Mouse (Mus musculus) cortical plate, adult 2 months (tissue): ENCODE data around the gene Tmem88.

ENCODE experiments used
- CTCF ChIP-seq: fragments of 200-500 bp; IDR thresholded peaks from 2 replicates; pipeline ENCODE4 v1.5.1; 2011; ENCODE audit warnings: mild to moderate bottlenecking, control low read depth, low read length; ENCODE audit not compliant: insufficient read depth; ENCODE audit errors: extremely low read depth
- POLR2A ChIP-seq: fragments of 200-500 bp; IDR thresholded peaks from 2 replicates; pipeline ENCODE4 v1.6.1; 2011; ENCODE audit warnings: mild to moderate bottlenecking, low read length, control low read depth; ENCODE audit not compliant: insufficient read depth; ENCODE audit errors: extremely low read depth

GRCm38 (mm10) chr11:69406867-69407723, 9.1 kb upstream of the Tmem88 start:
- no peak for TF ChIP-seq CTCF
- TF ChIP-seq POLR2A = no peak
